Mouse (Mus musculus): ENCODE data around the gene Ppat.

Gene Ppat

DNA sequence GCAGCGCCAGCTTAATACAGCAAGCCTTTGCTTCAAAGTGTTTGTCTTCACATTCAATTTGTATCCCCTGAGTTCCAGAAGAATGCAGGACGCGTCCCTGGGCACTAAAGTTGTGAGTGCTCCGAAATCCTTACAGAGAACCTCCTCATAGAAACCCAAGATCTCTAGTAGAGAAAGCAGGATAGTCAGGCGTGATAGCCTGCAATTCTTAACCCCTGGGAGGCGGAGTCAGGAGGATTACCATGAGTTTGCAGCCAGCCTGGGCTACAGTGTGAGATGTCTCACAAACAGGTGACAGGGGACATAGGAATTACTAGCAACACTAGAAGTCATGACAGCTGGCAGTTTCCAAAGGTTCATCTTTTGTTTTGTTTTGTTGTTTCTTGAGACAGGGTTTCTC lies 81.8 kb downstream of the Ppat start:
- no peak for DNase-seq (ENCODE audit: low read depth)

DNA sequence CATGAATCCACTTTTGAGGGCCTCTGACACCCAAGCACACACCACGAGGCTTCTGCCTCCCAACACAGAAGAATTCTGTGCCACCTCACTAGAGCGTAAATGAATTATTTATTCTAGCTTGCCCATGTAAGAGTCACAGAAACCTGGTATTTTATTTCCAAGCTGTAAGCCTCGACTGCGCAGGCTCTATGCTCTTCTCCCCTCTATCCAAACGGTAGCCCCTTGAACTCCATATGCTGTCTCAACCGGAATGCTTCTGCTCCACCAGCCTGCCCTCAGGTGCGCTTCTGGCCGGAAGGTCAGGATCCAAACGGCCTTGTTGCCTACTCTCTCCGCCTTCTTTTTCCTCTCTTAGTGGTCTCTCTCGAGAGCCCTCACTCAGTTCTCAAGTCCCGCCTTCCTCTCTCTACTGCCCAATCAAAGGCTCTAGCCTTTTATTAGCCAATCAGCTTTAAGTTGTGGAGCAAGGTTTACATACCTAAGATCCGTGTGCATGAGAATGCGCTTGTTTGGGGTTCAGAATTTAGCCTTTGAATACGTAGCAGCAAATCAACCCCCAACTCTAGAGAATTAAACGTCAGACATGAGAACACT lies 82.6 kb downstream of the Ppat start:
- DNase-seq (ENCODE audit: low read depth), result no peak

DNA sequence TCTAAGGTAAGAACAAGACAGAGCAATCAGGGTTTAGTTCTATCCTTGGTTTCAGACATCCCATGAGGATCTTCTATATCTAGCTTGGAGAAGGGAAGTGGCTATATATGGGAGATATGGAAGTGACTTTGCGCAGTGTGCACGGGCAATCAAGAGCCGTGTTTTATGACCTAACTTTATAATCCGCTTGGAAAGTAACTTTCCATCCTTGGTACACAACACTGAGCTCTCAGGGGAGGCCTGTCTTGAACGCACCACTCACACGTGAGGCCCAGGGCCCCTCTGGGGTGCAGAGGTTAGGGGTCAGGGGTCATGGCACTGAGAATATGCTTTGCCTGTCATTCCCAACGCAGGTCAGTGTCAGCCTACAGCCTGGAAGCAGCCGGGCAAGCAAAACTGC lies 84.6 kb downstream of the Ppat start:
- no peak for DNase-seq (ENCODE audit: low read depth)
